Mouse (Mus musculus) E14TG2a.4 (cell line): ENCODE data around the gene Exosc5.

Source experiments
- CTCF ChIP-seq: conservative IDR thresholded peaks from 2 replicates; pipeline ENCODE4 v1.5.1; 2014; ENCODE audit warnings: low read length
- POU5F1 ChIP-seq: IDR thresholded peaks from 2 replicates; pipeline ENCODE4 v1.6.1; 2014; ENCODE audit warnings: low read length, borderline replicate concordance

DNA sequence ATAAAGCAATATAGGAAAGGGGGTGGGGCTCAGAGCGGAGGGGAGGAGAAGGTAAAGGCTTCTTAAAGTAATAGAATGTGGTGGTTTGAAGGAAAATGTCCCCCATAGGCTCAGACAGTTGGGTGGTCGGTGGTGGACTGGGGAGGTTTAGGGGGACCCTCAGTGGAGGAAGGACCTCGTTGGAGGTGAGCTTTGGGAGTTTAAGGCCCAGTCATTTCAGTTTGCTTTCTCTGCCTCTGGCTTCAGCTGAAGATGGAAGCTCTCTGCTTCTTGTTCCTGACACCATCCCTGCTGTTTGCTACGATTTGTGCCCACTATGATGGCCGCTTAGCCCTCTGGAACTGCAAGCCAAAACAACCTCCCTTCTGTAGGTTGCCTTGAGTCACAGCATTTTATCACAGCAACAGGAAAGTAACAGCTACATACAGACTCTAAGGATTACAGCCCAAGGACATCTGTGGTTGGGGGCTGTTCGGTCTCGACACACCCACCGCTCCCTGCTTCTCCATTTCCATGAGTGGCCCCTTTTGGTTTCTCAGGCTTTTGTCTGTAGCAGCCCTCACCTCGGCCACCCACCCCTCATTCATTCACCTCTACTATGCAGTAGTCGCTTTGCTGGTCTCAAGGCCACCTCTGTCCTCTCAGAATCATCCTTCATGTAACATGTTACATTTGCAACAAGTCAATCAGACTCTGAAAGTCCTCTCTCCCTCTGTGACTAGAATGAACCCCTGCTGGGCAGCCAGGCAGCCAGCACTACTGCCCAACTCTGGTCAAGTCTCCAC lies 41.4 kb upstream of the Exosc5 start:
- TF ChIP-seq POU5F1 (no peak), CTCF (no peak)
